Mouse (Mus musculus): ENCODE data around the gene Ero1l.

Ero1l gene

GRCm38 (mm10) chr14:45318426-45319236, at the start of gene Ero1l:
TSS of gene Ero1l (minus strand) at chr14:45318771.
- in situ Hi-C loops (cut with MboI, MseI): loop anchor here (25.0 kb wide), 1 partner anchor 1944 kb away; no protein-coding TSS in a partner anchor

GRCm38 (mm10) chr14:45365196-45365587, 46.6 kb upstream of the Ero1l start:
- in situ Hi-C loops (cut with MboI, MseI): no loop called here

- in situ Hi-C loops (cut with MboI, MseI): no loop called here
These were observed 45.9 kb upstream of the Ero1l start for GRCm38 (mm10) chr14:45364211-45365195.

GRCm38 (mm10) chr14:45350931-45351859, 32.6 kb upstream of the Ero1l start, which contains the start of gene Styx:
TSS of gene Styx (plus strand) at chr14:45351093.
- in situ Hi-C loops (cut with MboI, MseI): no loop called here

GRCm38 (mm10) chr14:45329589-45330181, 11.1 kb upstream of the Ero1l start, which contains the start of gene Psmc6:
TSS of gene Psmc6 (plus strand) at chr14:45329788.
- in situ Hi-C loops (cut with MboI, MseI): loop anchor here (25.0 kb wide), 1 partner anchor 1458 kb away; the partner anchor contains the start of gene Cnih1

- in situ Hi-C loops (cut with MboI, MseI): loop anchor here (25.0 kb wide), 1 partner anchor 1458 kb away; the partner anchor contains the start of gene Cnih1
These were observed 10.5 kb upstream of the Ero1l start for GRCm38 (mm10) chr14:45329018-45329588.

GRCm38 (mm10) chr14:45328072-45328713, 9.6 kb upstream of the Ero1l start:
- in situ Hi-C loops (cut with MboI, MseI): loop anchor here (25.0 kb wide), 1 partner anchor 1459 kb away; the partner anchor contains the start of gene Cnih1

- in situ Hi-C loops (cut with MboI, MseI): loop anchor here (25.0 kb wide), 1 partner anchor 1462 kb away; the partner anchor contains the start of gene Cnih1
These were observed 6.9 kb upstream of the Ero1l start for GRCm38 (mm10) chr14:45325471-45325870.

- in situ Hi-C loops (cut with MboI, MseI): loop anchor here (5.0 to 25.0 kb wide), 2 partner anchors 106 to 1939 kb away; partner anchors contain the start of gene Gpr137c
These were observed 4.7 kb upstream of the Ero1l start for GRCm38 (mm10) chr14:45323320-45323719.

- in situ Hi-C loops (cut with MboI, MseI): loop anchor here (5.0 to 25.0 kb wide), 2 partner anchors 105 to 1940 kb away; partner anchors contain the start of gene Gpr137c
These were observed 3.9 kb upstream of the Ero1l start for GRCm38 (mm10) chr14:45322450-45322849.

GRCm38 (mm10) chr14:45321622-45322021, 3.1 kb upstream of the Ero1l start:
- in situ Hi-C loops (cut with MboI, MseI): loop anchor here (5.0 to 25.0 kb wide), 2 partner anchors 104 to 1941 kb away; partner anchors contain the start of gene Gpr137c

GRCm38 (mm10) chr14:45321067-45321466, 2.5 kb upstream of the Ero1l start:
- in situ Hi-C loops (cut with MboI, MseI): loop anchor here (5.0 to 25.0 kb wide), 2 partner anchors 104 to 1941 kb away; partner anchors contain the start of gene Gpr137c

- in situ Hi-C loops (cut with MboI, MseI): loop anchor here (5.0 to 25.0 kb wide), 2 partner anchors 103 to 1942 kb away; partner anchors contain the start of gene Gpr137c
These were observed 1.5 kb upstream of the Ero1l start for GRCm38 (mm10) chr14:45320111-45320510.

- in situ Hi-C loops (cut with MboI, MseI): loop anchor here (25.0 kb wide), 1 partner anchor 1943 kb away; no protein-coding TSS in a partner anchor
These were observed 653 bp upstream of the Ero1l start for GRCm38 (mm10) chr14:45319237-45319610.

GRCm38 (mm10) chr14:45317921-45318411, 605 bp downstream of the Ero1l start:
- in situ Hi-C loops (cut with MboI, MseI): loop anchor here (25.0 kb wide), 1 partner anchor 1944 kb away; no protein-coding TSS in a partner anchor

GRCm38 (mm10) chr14:45316927-45317326, 1.6 kb downstream of the Ero1l start:
- in situ Hi-C loops (cut with MboI, MseI): loop anchor here (25.0 kb wide), 1 partner anchor 1945 kb away; no protein-coding TSS in a partner anchor

GRCm38 (mm10) chr14:45310101-45310500, 8.5 kb downstream of the Ero1l start:
- in situ Hi-C loops (cut with MboI, MseI): loop anchor here (25.0 kb wide), 1 partner anchor 1952 kb away; no protein-coding TSS in a partner anchor

- in situ Hi-C loops (cut with MboI, MseI): loop anchor here (25.0 kb wide), 1 partner anchor 1953 kb away; no protein-coding TSS in a partner anchor
These were observed 8.9 kb downstream of the Ero1l start for GRCm38 (mm10) chr14:45309646-45310045.

All from regulatory T cell (primary cell).